Mouse (Mus musculus): Measurements from ENCODE around the gene Nudt12. TPM values are rescaled to one million over a fixed set of nuclear protein-coding genes. Genes with fewer than 3 reads are reported as not detected.

Gene Nudt12
- polyA plus RNA-seq (2017; shearing (Covaris generic)): 0.43 TPM

GRCm38 (mm10) chr17:59013091-59013459 lies at the start of gene Nudt12:
Gene Nudt12, minus strand, starts transcription at chr17:59013372.

GRCm38 (mm10) chr17:58991275-58991674 lies 21.9 kb downstream of the Nudt12 start, which contains the start of gene Pdzph1:
Gene Pdzph1, minus strand, starts transcription at chr17:58991375.

Other genes starting within 250 kb of the Nudt12 start
- gene Pdzph1, start 22.0 kb downstream of the Nudt12 start, polyA plus RNA-seq (2017; shearing (Covaris generic)): not detected